Mouse (Mus musculus): Measurements from ENCODE around the gene Filip1l.

Filip1l gene

GRCm38 (mm10) chr16:57478451-57478850 lies 125.6 kb downstream of the Filip1l start:
- in situ Hi-C loops (cut with MboI, MseI): loop anchor here in 1 of 2 experiments (25.0 kb wide), 1 partner anchor 1234 kb away; the partner anchor contains the start of gene Gpr15

- in situ Hi-C loops (cut with MboI, MseI): loop anchor here in 1 of 2 experiments (25.0 kb wide), 1 partner anchor 1233 kb away; the partner anchor contains the start of gene Gpr15
These were observed 126.9 kb downstream of the Filip1l start for GRCm38 (mm10) chr16:57479776-57480175.

DNA sequence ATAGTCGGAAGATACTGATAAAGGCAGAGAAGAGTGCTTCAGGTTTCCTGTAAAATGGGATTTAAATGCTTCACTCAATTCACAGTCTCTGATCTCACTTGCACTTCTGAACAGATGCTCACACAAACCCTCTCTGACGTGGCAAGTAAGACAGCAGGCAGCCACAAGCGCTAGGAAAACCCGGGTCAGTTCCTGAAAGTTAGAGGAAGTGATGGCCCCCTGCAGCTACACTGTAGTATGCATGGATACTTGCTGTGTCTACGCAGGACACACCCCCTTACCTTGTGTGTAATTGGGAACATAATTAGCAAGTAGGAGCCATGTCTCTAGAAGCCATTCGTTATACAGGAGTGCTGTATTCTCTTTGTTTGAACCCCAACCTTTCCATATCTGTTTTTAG lies 129.4 kb downstream of the Filip1l start:
- in situ Hi-C loops (cut with MboI, MseI): loop anchor here in 1 of 2 experiments (25.0 kb wide), 1 partner anchor 1230 kb away; the partner anchor contains the start of gene Gpr15

- in situ Hi-C loops (cut with MboI, MseI): loop anchor here in 1 of 2 experiments (25.0 kb wide), 1 partner anchor 1229 kb away; the partner anchor contains the start of gene Gpr15
These were observed 130.0 kb downstream of the Filip1l start for GRCm38 (mm10) chr16:57482911-57483310.

GRCm38 (mm10) chr16:57483503-57483902 lies 130.6 kb downstream of the Filip1l start:
- in situ Hi-C loops (cut with MboI, MseI): loop anchor here in 1 of 2 experiments (25.0 kb wide), 1 partner anchor 1229 kb away; the partner anchor contains the start of gene Gpr15

DNA sequence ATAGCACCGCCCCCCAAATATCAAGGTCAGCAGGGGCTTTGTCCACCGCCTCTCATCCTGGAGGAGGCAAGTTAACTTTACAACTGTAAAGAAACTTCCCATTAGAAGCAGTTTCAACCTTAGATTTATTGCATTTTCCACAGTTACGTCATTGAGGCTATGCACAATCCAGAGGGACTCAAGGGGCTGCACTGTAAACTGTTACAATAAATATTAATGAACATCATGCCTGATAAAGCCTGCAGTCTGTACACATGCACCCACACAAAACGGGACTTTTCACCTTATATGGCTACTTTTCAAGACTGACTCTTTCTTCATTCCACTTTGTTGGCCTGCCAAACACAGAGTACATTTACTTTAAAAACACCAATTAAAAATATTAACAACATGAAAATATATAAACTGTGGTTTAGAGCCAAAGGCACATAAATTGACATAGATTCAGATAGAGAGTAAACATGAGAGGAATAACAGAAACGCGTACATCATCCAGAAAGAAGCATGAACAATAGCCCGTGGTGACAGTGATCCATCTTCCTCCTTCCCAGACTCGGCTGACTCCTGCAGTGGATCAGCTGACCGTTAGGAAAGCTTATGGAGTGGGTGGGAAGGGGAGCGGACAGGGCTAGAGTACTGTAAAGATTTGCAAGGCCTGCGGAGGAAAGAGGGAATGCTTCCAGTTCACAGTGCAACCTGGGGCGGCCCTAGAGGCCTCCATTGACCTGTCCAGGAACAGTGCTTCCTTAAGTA lies 131.3 kb downstream of the Filip1l start:
- in situ Hi-C loops (cut with MboI, MseI): loop anchor here in 1 of 2 experiments (25.0 kb wide), 1 partner anchor 1228 kb away; the partner anchor contains the start of gene Gpr15

DNA sequence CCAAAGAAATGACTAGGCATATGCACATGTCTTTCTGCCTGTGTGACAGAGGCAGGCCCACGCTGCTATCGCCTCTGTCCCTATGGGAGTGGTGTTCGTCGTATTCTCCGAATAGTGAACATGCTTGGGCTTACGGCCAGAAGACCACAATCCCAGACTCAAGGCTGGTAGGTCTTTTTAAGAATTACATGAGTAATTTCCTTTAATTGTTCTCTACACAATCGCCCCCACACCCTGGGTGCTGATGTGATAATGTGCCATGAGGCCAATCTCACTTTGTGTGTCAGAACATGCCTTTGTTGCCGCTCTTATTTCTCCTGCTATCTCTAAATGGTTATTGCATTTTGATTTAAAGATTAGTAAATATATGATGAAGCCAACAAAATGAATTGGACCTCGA lies 132.4 kb downstream of the Filip1l start:
- in situ Hi-C loops (cut with MboI, MseI): loop anchor here in 1 of 2 experiments (25.0 kb wide), 1 partner anchor 1227 kb away; the partner anchor contains the start of gene Gpr15

DNA sequence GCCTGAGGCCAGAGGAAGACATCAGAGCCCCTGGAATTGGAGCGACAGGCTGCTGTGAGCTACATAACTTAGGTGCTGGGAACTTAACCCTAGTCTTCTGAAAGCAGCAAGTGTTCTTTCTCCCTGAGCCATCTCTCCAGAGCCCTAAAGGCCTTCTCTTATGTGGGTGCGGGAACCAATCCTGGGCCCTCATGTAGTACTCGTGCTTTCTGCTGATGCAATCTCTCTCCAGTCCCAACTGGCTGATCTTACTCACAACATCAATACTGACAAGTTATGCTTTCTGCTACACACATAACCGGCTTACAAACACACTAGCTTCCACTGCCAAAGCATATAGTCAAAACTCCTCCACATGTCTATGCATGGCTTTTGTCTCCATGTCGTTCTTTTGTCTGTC lies 133.4 kb downstream of the Filip1l start:
- in situ Hi-C loops (cut with MboI, MseI): loop anchor here in 1 of 2 experiments (25.0 kb wide), 1 partner anchor 1226 kb away; the partner anchor contains the start of gene Gpr15

- in situ Hi-C loops (cut with MboI, MseI): loop anchor here in 1 of 2 experiments (25.0 kb wide), 1 partner anchor 1224 kb away; the partner anchor contains the start of gene Gpr15
These were observed 135.8 kb downstream of the Filip1l start for GRCm38 (mm10) chr16:57488661-57489060.

- in situ Hi-C loops (cut with MboI, MseI): loop anchor here (5.0 to 25.0 kb wide), 3 partner anchors 52 to 1222 kb away; partner anchors contain the start of gene Gpr15 (in 1 of the 2)
These were observed 137.8 kb downstream of the Filip1l start for GRCm38 (mm10) chr16:57490691-57491090.

- in situ Hi-C loops (cut with MboI, MseI): loop anchor here (5.0 to 25.0 kb wide), 3 partner anchors 50 to 1220 kb away; partner anchors contain the start of gene Gpr15 (in 1 of the 2)
These were observed 139.0 kb downstream of the Filip1l start for GRCm38 (mm10) chr16:57491853-57492252.

- in situ Hi-C loops (cut with MboI, MseI): loop anchor here (5.0 to 25.0 kb wide), 3 partner anchors 77 to 1217 kb away; partner anchors contain the start of gene Gpr15 (in 1 of the 2)
These were observed 142.7 kb downstream of the Filip1l start for GRCm38 (mm10) chr16:57495476-57496203.

DNA sequence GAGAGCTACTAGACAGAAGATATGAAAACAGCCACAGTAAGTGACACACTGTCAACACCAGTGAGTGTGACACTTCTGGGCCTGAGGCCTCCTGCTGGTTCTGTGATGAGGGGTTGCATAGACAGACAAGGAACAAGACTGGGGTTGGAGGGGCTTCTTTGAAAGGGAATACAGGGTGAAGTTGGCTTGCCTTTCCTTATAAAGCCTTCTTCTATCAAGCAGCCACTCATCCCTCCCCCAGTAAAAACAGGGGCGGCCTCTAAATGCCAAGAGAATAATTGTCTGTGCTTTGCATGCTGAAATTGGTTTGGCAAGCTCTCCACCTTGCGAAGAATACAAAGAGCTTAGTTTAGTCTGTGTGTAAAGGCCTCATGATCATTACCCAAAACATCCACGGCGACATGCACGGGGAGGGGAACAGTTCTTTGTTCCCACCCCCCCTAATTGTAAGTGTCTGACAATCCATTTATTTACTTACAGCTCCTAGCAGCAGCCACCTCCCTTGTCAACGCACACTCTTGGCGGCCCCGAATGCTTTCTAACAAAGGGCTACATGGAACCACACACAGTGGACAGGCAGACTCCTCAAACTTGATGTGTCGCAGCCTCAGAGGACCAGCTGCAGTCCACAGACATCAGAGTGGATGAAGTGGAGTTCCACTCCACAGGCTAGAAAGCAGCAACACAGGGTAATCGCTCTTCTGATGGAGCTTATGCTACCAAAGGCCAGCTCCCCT lies 143.7 kb downstream of the Filip1l start:
- in situ Hi-C loops (cut with MboI, MseI): loop anchor here (5.0 to 25.0 kb wide), 3 partner anchors 76 to 1216 kb away; partner anchors contain the start of gene Gpr15 (in 1 of the 2)

- in situ Hi-C loops (cut with MboI, MseI): no loop called here
These were observed 148.0 kb downstream of the Filip1l start for GRCm38 (mm10) chr16:57500851-57501250.

- in situ Hi-C loops (cut with MboI, MseI): no loop called here
These were observed 149.3 kb downstream of the Filip1l start for GRCm38 (mm10) chr16:57502230-57502629.

- in situ Hi-C loops (cut with MboI, MseI): no loop called here
These were observed 149.9 kb downstream of the Filip1l start for GRCm38 (mm10) chr16:57502761-57503160.

DNA sequence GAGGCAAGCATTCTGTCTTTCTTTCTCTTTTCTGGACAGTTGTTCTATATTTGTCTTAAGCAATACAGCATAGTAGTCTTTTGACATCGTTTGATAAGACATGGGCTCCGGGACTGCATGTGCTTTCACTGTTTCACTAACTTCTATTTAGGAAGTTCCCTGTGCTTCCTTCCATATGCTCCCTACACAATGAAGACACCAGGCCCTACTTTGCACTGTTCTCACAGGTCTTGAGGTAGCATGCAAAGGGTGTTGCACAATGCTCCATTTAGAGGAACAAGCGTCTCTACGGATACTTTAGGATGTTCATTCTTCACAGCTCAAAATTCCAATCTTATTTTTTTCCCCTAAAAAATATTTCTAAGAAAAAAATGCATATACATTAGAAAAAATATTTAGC lies 151.8 kb downstream of the Filip1l start:
- in situ Hi-C loops (cut with MboI, MseI): no loop called here

DNA sequence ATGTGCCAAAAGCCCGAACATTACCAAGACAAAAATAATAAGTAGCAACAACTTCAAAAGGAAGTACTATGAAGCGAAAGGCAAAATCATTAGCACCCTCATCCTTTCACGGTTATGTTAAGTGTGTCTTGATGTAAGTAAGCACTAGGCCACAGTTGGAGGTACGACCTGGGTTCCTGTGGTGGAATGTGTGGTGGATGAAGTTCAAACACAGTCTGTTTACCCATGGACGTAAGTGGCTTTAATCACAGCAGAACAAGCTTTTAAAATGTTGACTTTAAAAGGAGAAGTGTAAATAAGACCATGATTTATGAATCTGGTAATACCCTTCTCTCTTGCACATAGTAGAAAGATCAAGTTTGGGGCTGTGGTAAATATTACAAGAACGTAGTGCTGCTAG lies 153.2 kb downstream of the Filip1l start:
- in situ Hi-C loops (cut with MboI, MseI): no loop called here

DNA sequence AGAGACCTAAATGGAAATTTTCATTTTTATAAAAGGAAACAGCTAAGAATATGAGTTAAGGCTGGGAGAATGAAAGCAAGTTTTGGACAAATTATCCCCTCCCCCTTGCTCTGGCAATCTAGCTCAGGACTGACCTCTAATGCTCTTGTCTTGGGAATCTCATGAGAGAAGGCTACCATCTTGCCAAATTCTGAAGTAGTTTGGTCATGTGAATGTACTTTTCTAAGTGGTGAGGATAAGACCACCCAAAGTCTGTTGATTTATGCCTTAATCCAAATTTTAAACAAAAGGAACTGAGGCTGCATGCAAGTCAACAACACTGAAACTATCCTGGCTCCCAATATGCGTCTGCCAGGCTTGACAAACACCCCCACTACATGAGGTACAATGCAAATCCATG lies 155.5 kb downstream of the Filip1l start:
- in situ Hi-C loops (cut with MboI, MseI): no loop called here

DNA sequence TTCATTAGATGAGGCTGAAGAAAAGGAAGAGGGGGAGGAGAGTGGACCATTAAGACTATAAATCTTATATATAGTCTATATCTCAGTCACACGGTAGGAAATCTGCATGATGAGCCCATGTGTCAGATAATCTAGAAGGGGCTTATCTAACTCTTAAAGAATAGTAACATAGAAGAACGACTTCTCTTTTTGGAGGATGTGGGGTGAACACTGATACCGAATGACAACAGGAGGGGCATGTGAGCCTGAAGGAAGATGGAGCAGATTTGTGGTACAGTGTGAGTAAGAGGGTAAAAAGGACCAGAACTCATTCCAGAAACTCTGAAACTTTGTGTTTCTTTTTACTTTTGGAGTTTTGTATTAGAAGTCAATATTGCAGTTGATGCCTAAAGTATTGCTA lies 156.2 kb downstream of the Filip1l start:
- in situ Hi-C loops (cut with MboI, MseI): no loop called here

DNA sequence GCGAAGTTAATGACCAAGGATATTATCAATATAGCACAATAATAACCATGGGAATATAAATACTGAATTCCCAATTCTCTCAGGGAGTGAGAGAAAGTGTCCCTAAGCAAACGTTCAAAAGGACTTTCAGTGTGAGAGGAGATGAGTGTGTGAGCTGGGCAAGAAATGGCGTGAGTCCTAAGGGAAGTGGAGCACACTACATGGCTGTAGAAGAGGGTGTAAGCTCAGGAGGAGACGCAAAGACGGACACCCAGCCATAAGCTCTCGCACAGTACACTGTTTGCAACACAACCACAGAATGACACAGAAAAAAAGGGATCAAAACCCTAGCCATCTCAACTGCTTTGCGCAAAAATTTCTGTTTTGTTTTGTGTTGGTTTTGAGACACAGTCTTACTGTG lies 160.7 kb downstream of the Filip1l start:
- in situ Hi-C loops (cut with MboI, MseI): no loop called here
